Mouse (Mus musculus) intestine, postnatal 0 days (tissue): ENCODE data around the gene Stk39. TPM values are rescaled to one million over a fixed set of nuclear protein-coding genes. Genes with fewer than 3 reads are reported as not detected.

Experiments used
- ATAC-seq: fragments of 200-750 bp; cut with Nextera tagmentation; 2 replicates; pipeline ENCODE4 v1.8.0; 2017; ENCODE audit warnings: mild to moderate bottlenecking, moderate TSS enrichment, moderate library complexity
- H3K27ac ChIP-seq: fragments of 300-500 bp; sonication (generic); 2 replicates; pipeline ENCODE4 v1.5.1; 2014; ENCODE audit warnings: mild to moderate bottlenecking, low read depth, low read length, moderate library complexity
- H3K27me3 ChIP-seq: fragments of 300-500 bp; sonication (generic); replicated peaks from 2 replicates; pipeline ENCODE4 v1.6.1; 2014; ENCODE audit warnings: low read length, mixed read lengths; ENCODE audit not compliant: control insufficient read depth, insufficient read depth
- H3K36me3 ChIP-seq: fragments of 300-500 bp; sonication (generic); 2 replicates; pipeline ENCODE4 v1.6.1; 2014; ENCODE audit warnings: mild to moderate bottlenecking, moderate library complexity; ENCODE audit not compliant: control insufficient read depth, insufficient read depth
- H3K4me1 ChIP-seq: fragments of 300-500 bp; sonication (generic); replicated peaks from 2 replicates; pipeline ENCODE4 v1.6.1; 2014; ENCODE audit warnings: antibody characterized with exemption, low read length, mixed read lengths; ENCODE audit not compliant: control insufficient read depth, insufficient read depth
- H3K4me2 ChIP-seq: fragments of 300-500 bp; sonication (generic); replicated peaks from 2 replicates; pipeline ENCODE4 v1.6.1; 2014; ENCODE audit warnings: low read depth, mild to moderate bottlenecking, moderate library complexity
- H3K4me3 ChIP-seq: fragments of 300-500 bp; sonication (generic); 2 replicates; pipeline ENCODE4 v1.5.1; 2014; ENCODE audit warnings: low read depth, low read length
- H3K9ac ChIP-seq: fragments of 300-500 bp; sonication (generic); 2 replicates; pipeline ENCODE4 v1.6.1; 2014; ENCODE audit warnings: mild to moderate bottlenecking, low read depth, low read length
- H3K9me3 ChIP-seq: fragments of 300-500 bp; sonication (generic); 2 replicates; pipeline ENCODE4 v1.6.1; 2016; ENCODE audit warnings: mixed run types; ENCODE audit not compliant: control insufficient read depth
- CTCF ChIP-seq: sonication (generic); IDR thresholded peaks from 2 replicates; pipeline ENCODE4 v1.5.1; 2016; ENCODE audit warnings: low read depth, mild to moderate bottlenecking, control low read depth, antibody characterized with exemption, moderate library complexity
- WGBS: fragments of 180-500 bp; shearing (Covaris S2); extraction: QIAGEN DNeasy Blood & Tissue Kit; methylation state at CpG from one replicate; pipeline ENCODE4 v1.1.7; 2014; 5-methylcytosine and 5-hydroxymethylcytosine counted together
- polyA plus RNA-seq: library from polyadenylated mRNA; unstranded; fragments of >200 nt; fragmentation: Nextera tagmentation; extraction: Ambion mirVana; gene quantifications from 2 replicates; pipeline ENCODE4 v1.2.1, GENCODE M21; 2015

The Stk39 gene
- polyA plus RNA-seq, 1 experiment from 2014 or later: 10.1 TPM

GRCm38 (mm10) chr2:68465266-68466123 lies 6.6 kb downstream of the Stk39 start:
- no peaks in the 10 kb centered on the region for H3K9me3 ChIP-seq
- H3K36me3 ChIP-seq: no peaks in the 10 kb centered on the region
- 68% methylated on average over 19 of the region's 19 CpGs for WGBS
- H3K4me3 ChIP-seq: no peak overlapping the region
- ATAC-seq: no peak
- H3K27me3 ChIP-seq: no peaks in the 10 kb centered on the region
- H3K27ac ChIP-seq: no peak overlapping the region
- H3K4me2 ChIP-seq: no peak overlapping the region
- no peak overlapping the region for H3K9ac ChIP-seq
- no peaks in the 10 kb centered on the region for H3K4me1 ChIP-seq
- TF ChIP-seq CTCF: no peak

DNA sequence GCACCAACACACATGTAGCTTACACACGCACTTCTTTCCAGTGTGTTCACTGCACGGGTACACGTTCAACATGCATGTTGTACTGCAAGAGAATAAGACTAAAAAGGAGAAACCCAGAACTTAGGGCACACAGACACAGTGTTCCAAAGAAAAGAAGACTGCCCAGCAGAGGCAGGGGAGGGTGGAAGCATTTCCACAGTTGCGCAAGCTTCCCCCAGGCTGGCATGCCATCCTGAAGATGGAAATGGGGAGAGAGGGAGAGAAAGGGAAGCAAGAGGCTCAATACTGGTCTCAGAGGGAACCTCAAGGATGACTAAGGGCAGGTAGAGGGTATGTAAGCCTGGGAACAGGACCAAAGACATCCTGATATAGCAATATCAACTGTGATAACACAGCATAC lies 7.6 kb downstream of the Stk39 start:
- H3K4me3 ChIP-seq: no peak overlapping the region
- H3K36me3 ChIP-seq: no peaks in the 10 kb centered on the region
- no peak for TF ChIP-seq CTCF
- no peaks in the 10 kb centered on the region for H3K9me3 ChIP-seq
- WGBS: 94% methylated on average over 4 of the region's 4 CpGs
- no peak overlapping the region for H3K9ac ChIP-seq
- H3K27ac ChIP-seq: no peak overlapping the region
- H3K4me1 ChIP-seq: no peaks in the 10 kb centered on the region
- no peaks in the 10 kb centered on the region for H3K27me3 ChIP-seq
- H3K4me2 ChIP-seq: no peak overlapping the region
- ATAC-seq: no peak

- H3K27ac ChIP-seq: no peak overlapping the region
- no peak overlapping the region for H3K4me3 ChIP-seq
- no peaks in the 10 kb centered on the region for H3K27me3 ChIP-seq
- no peak for TF ChIP-seq CTCF
- H3K36me3 ChIP-seq: no peaks in the 10 kb centered on the region
- ATAC-seq: no peak
- H3K9ac ChIP-seq: no peak overlapping the region
- 60% methylated on average over 4 of the region's 4 CpGs for WGBS
- H3K9me3 ChIP-seq: no peaks in the 10 kb centered on the region
- no peak overlapping the region for H3K4me2 ChIP-seq
- H3K4me1 ChIP-seq: no peaks in the 10 kb centered on the region
Observed at GRCm38 (mm10) chr2:68463801-68464200, 8.3 kb downstream of the Stk39 start.

GRCm38 (mm10) chr2:68458115-68458514 lies 14.0 kb downstream of the Stk39 start:
- Histone ChIP-seq H3K27ac (no peak overlapping the region), H3K4me3 (no peak overlapping the region), H3K36me3 (no peaks in the 10 kb centered on the region), H3K4me2 (no peak overlapping the region), H3K9me3 (no peaks in the 10 kb centered on the region), H3K4me1 (0 out of 2 replicates have a peak, but pooled peaks cover 5% of the 10 kb centered on the region), H3K9ac (no peak overlapping the region), H3K27me3 (no peaks in the 10 kb centered on the region)
- WGBS: 81% methylated on average over 5 of the region's 5 CpGs
- TF ChIP-seq CTCF: no peak
- ATAC-seq: 0 out of 2 replicates have a peak, but pooled peaks have one; percentile 13

- 40% methylated on average over 6 of the region's 6 CpGs for WGBS
Observed at GRCm38 (mm10) chr2:68457455-68458032, 14.5 kb downstream of the Stk39 start.

GRCm38 (mm10) chr2:68456899-68457298 lies 15.2 kb downstream of the Stk39 start:
- WGBS: 68% methylated on average over 6 of the region's 6 CpGs
- ATAC-seq: no peak
- H3K36me3 ChIP-seq: no peaks in the 10 kb centered on the region
- 0 out of 2 replicates have a peak, but pooled peaks cover 5% of the 10 kb centered on the region for H3K4me1 ChIP-seq
- no peak for TF ChIP-seq CTCF
- no peak overlapping the region for H3K4me2 ChIP-seq
- H3K27ac ChIP-seq: no peak overlapping the region
- no peaks in the 10 kb centered on the region for H3K9me3 ChIP-seq
- H3K27me3 ChIP-seq: no peaks in the 10 kb centered on the region
- no peak overlapping the region for H3K9ac ChIP-seq
- no peak overlapping the region for H3K4me3 ChIP-seq

More at GRCm38 (mm10) chr2:68457455-68458032, 14.5 kb downstream of the Stk39 start:
- H3K4me1 ChIP-seq: 0 out of 2 replicates have a peak, but pooled peaks cover 5% of the 10 kb centered on the region
- no peak overlapping the region for H3K4me2 ChIP-seq
- H3K27ac ChIP-seq: no peak overlapping the region
- no peak overlapping the region for H3K9ac ChIP-seq
- no peaks in the 10 kb centered on the region for H3K36me3 ChIP-seq
- peak; percentile 56 for ATAC-seq
- no peak overlapping the region for H3K4me3 ChIP-seq
- no peak for TF ChIP-seq CTCF
- no peaks in the 10 kb centered on the region for H3K27me3 ChIP-seq
- H3K9me3 ChIP-seq: no peaks in the 10 kb centered on the region
